Mouse (Mus musculus) macrophage (primary cell): ENCODE results near the gene Ccl19. TPM values are rescaled to one million over a fixed set of nuclear protein-coding genes. Genes with fewer than 3 reads are reported as not detected.
"Not testable (repeated sequence)": the region's sequence is repeated elsewhere in the genome, so short reads cannot be mapped to it uniquely, and the experiment has no call there.

Experiments
- H3K27ac ChIP-seq: fragments of 350-480 bp; formaldehyde crosslinking; 2 replicates; pipeline ENCODE4 v1.9.0; 2021
- H3K36me3 ChIP-seq: fragments of 350-480 bp; formaldehyde crosslinking; 2 replicates; pipeline ENCODE4 v1.9.0; 2021; ENCODE audit errors: inconsistent target
- H3K4me3 ChIP-seq: fragments of 350-480 bp; formaldehyde crosslinking; 2 replicates; pipeline ENCODE4 v1.9.0; 2021; ENCODE audit errors: inconsistent target
- H3K79me2 ChIP-seq: fragments of 350-480 bp; formaldehyde crosslinking; 2 replicates; pipeline ENCODE4 v1.9.0; 2021; ENCODE audit errors: inconsistent target
- WGBS: methylation state at CpG from one replicate; pipeline ENCODE4 v1.1.7; 2026; ENCODE audit warnings: inconsistent platforms; ENCODE audit not compliant: missing documents; 5-methylcytosine and 5-hydroxymethylcytosine counted together
- polyA plus RNA-seq: library from polyadenylated mRNA; stranded (reverse); fragments of 250-400 nt; gene quantifications from 3 replicates; pipeline ENCODE4 v1.2.4, GENCODE M21; 2018; ENCODE audit warnings: inconsistent platforms
- total RNA-seq, 78 experiments: library from RNA; depleted of rRNA; stranded (reverse); fragments of 250-400 nt; gene quantifications; 1 replicate in 9 of 78; 2 replicates in 24 of 78; 3 replicates in 43 of 78; 4 replicates in 2 of 78; pipeline ENCODE4 v1.2.4; 2018; ENCODE audit warnings: inconsistent platforms in 56 of 78

Gene Ccl19
- not detected for total RNA-seq (2018; cell fraction: chromatin; rRNA removed)
- not detected for total RNA-seq (2018; cell fraction: cytosol; rRNA removed)
- total RNA-seq (2018; cell fraction: nucleus; rRNA removed) = not detected
- not detected in 3 replicates for polyA plus RNA-seq

GRCm38 (mm10) chr4:42756477-42756876 is at the start of gene Ccl19:
Gene Ccl19 (minus strand): TSS chr4:42756577.
- H3K27ac ChIP-seq, H3K4me3 ChIP-seq, H3K79me2 ChIP-seq, H3K36me3 ChIP-seq: not testable (repeated sequence)
- WGBS = no CpG with 5 or more reads among the region's 6 CpGs

- not testable (repeated sequence) for H3K4me3 ChIP-seq, H3K79me2 ChIP-seq, H3K36me3 ChIP-seq, H3K27ac ChIP-seq
- no CpG with 5 or more reads among the region's 5 CpGs for WGBS
Observed at GRCm38 (mm10) chr4:42773893-42774292, 17.5 kb upstream of the Ccl19 start, which contains the start of gene Ccl21a. Gene Ccl21a (minus strand): TSS chr4:42773993.

GRCm38 (mm10) chr4:42735245-42735644 is 21.1 kb downstream of the Ccl19 start, which contains the start of gene 4930578G10Rik:
Gene 4930578G10Rik (plus strand): TSS chr4:42735545.
- H3K4me3 ChIP-seq, H3K36me3 ChIP-seq, H3K27ac ChIP-seq, H3K79me2 ChIP-seq: not testable (repeated sequence)
- WGBS = no CpG with 5 or more reads among the region's 13 CpGs

Other genes starting within 250 kb of the Ccl19 start
- not detected in 3 replicates for gene Fam205a2, start 228.4 kb downstream of the Ccl19 start, polyA plus RNA-seq
- gene Gm10591, start 144.4 kb downstream of the Ccl19 start, polyA plus RNA-seq = not detected in 3 replicates
- gene Gm2564, start 126.9 kb downstream of the Ccl19 start, polyA plus RNA-seq = not detected in 3 replicates
- gene Ccl27b, start 101.3 kb downstream of the Ccl19 start, polyA plus RNA-seq = not detected in 3 replicates
- gene Il11ra2, start 94.7 kb downstream of the Ccl19 start, polyA plus RNA-seq = not detected in 3 replicates
- gene 4930578G10Rik, start 21.0 kb downstream of the Ccl19 start, polyA plus RNA-seq = not detected in 3 replicates
- not detected in 3 replicates for gene Ccl21a, start 17.4 kb upstream of the Ccl19 start, polyA plus RNA-seq
- not detected in 3 replicates for gene Fam205a1, start 97.3 kb upstream of the Ccl19 start, polyA plus RNA-seq
- not detected in 3 replicates for gene Gm12394, start 100.2 kb upstream of the Ccl19 start, polyA plus RNA-seq
- gene Fam205c, start 117.7 kb upstream of the Ccl19 start, polyA plus RNA-seq = not detected in 3 replicates
- 0.12 to 0.16 TPM in 2 of 3 replicates, not detected in the other for gene Phf24, start 160.1 kb upstream of the Ccl19 start, polyA plus RNA-seq
- 7.1 to 8.8 TPM (median 7.8 TPM) in 3 replicates for gene Dnajb5, start 193.2 kb upstream of the Ccl19 start, polyA plus RNA-seq
- 0.24 TPM in 1 of 3 replicates, not detected in the others for gene 1700022I11Rik, start 213.0 kb upstream of the Ccl19 start, polyA plus RNA-seq
- gene Vcp, start 243.9 kb upstream of the Ccl19 start, polyA plus RNA-seq = 191 to 290 TPM (median 215 TPM) in 3 replicates